Mouse (Mus musculus): ENCODE data around the gene Nt5dc3. TPM values are rescaled to one million over a fixed set of nuclear protein-coding genes. Genes with fewer than 3 reads are reported as not detected.

The Nt5dc3 gene
- polyA plus RNA-seq, 1 experiment from 2014 or later, result 1.8 TPM

- no peak for ATAC-seq (ENCODE audit: insufficient read depth, low FRiP score)
- H3K9ac ChIP-seq (ENCODE audit: low read length), result no peak overlapping the region
- H3K9me3 ChIP-seq (replicated peaks; ENCODE audit: control insufficient read depth, low read length), result no peaks in the 10 kb centered on the region
- H3K4me1 ChIP-seq (ENCODE audit: control insufficient read depth, insufficient read depth, low read length), result peaks cover 15% of the 10 kb centered on the region; the same call in 1 of the 2 replicates
- WGBS, result 91% methylated on average over 7 of the region's 7 CpGs
- no peaks in the 10 kb centered on the region for H3K27me3 ChIP-seq (ENCODE audit: control insufficient read depth, insufficient read depth, low read length)
- H3K4me2 ChIP-seq (ENCODE audit: low read depth, low read length), result no peak overlapping the region
- H3K36me3 ChIP-seq (ENCODE audit: control insufficient read depth, insufficient read depth, low read length), result 0 out of 2 replicates have a peak, but pooled peaks cover 10% of the 10 kb centered on the region
- H3K4me3 ChIP-seq (replicated peaks; ENCODE audit: low read length), result no peak overlapping the region
- H3K27ac ChIP-seq (ENCODE audit: low read length), result no peak overlapping the region
Measured at GRCm38 (mm10) chr10:86821014-86821413, 42.2 kb downstream of the Nt5dc3 start.

- ATAC-seq (ENCODE audit: insufficient read depth, low FRiP score), result no peak
Measured at GRCm38 (mm10) chr10:86824093-86824492, 45.3 kb downstream of the Nt5dc3 start.

GRCm38 (mm10) chr10:86824871-86825270 is 46.1 kb downstream of the Nt5dc3 start:
- no peak overlapping the region for H3K9ac ChIP-seq (ENCODE audit: low read length)
- no peaks in the 10 kb centered on the region for H3K27me3 ChIP-seq (ENCODE audit: control insufficient read depth, insufficient read depth, low read length)
- no peaks in the 10 kb centered on the region for H3K9me3 ChIP-seq (replicated peaks; ENCODE audit: control insufficient read depth, low read length)
- H3K4me2 ChIP-seq (ENCODE audit: low read depth, low read length), result no peak overlapping the region
- H3K4me1 ChIP-seq (ENCODE audit: control insufficient read depth, insufficient read depth, low read length), result 0 out of 2 replicates have a peak, but pooled peaks cover 5% of the 10 kb centered on the region
- no peak overlapping the region for H3K4me3 ChIP-seq (replicated peaks; ENCODE audit: low read length)
- WGBS, result 76% methylated on average over 14 of the region's 14 CpGs
- H3K36me3 ChIP-seq (ENCODE audit: control insufficient read depth, insufficient read depth, low read length), result peaks cover 10% of the 10 kb centered on the region; the same call in 1 of the 2 replicates
- no peak overlapping the region for H3K27ac ChIP-seq (ENCODE audit: low read length)
- no peak for ATAC-seq (ENCODE audit: insufficient read depth, low FRiP score)

More at GRCm38 (mm10) chr10:86824093-86824492, 45.3 kb downstream of the Nt5dc3 start:
- Histone ChIP-seq H3K27ac (ENCODE audit: low read length) (no peak overlapping the region), H3K36me3 (ENCODE audit: control insufficient read depth, insufficient read depth, low read length) (peaks cover 10% of the 10 kb centered on the region; the same call in 1 of the 2 replicates), H3K9me3 (replicated peaks; ENCODE audit: control insufficient read depth, low read length) (no peaks in the 10 kb centered on the region), H3K9ac (ENCODE audit: low read length) (no peak overlapping the region), H3K4me3 (replicated peaks; ENCODE audit: low read length) (no peak overlapping the region), H3K27me3 (ENCODE audit: control insufficient read depth, insufficient read depth, low read length) (no peaks in the 10 kb centered on the region), H3K4me2 (ENCODE audit: low read depth, low read length) (no peak overlapping the region), H3K4me1 (ENCODE audit: control insufficient read depth, insufficient read depth, low read length) (peaks cover 11% of the 10 kb centered on the region; the same call in 1 of the 2 replicates)
- WGBS, result 77% methylated on average over 6 of the region's 6 CpGs

- Histone ChIP-seq H3K4me2 (ENCODE audit: low read depth, low read length) (no peak overlapping the region), H3K9me3 (replicated peaks; ENCODE audit: control insufficient read depth, low read length) (no peaks in the 10 kb centered on the region), H3K9ac (ENCODE audit: low read length) (no peak overlapping the region), H3K27me3 (ENCODE audit: control insufficient read depth, insufficient read depth, low read length) (no peaks in the 10 kb centered on the region), H3K4me3 (replicated peaks; ENCODE audit: low read length) (no peak overlapping the region), H3K4me1 (ENCODE audit: control insufficient read depth, insufficient read depth, low read length) (no peaks in the 10 kb centered on the region), H3K36me3 (ENCODE audit: control insufficient read depth, insufficient read depth, low read length) (peaks cover 5% of the 10 kb centered on the region; the same call in 1 of the 2 replicates), H3K27ac (ENCODE audit: low read length) (no peak overlapping the region)
- WGBS, result 88% methylated on average over 10 of the region's 10 CpGs
- ATAC-seq (ENCODE audit: insufficient read depth, low FRiP score), result peak; percentile 11; the same call in 1 of the 2 replicates
Measured at GRCm38 (mm10) chr10:86825871-86826522, 47.2 kb downstream of the Nt5dc3 start.

- Histone ChIP-seq H3K27ac (ENCODE audit: low read length) (no peak overlapping the region), H3K4me1 (ENCODE audit: control insufficient read depth, insufficient read depth, low read length) (no peaks in the 10 kb centered on the region), H3K9me3 (replicated peaks; ENCODE audit: control insufficient read depth, low read length) (no peaks in the 10 kb centered on the region), H3K27me3 (ENCODE audit: control insufficient read depth, insufficient read depth, low read length) (no peaks in the 10 kb centered on the region), H3K4me3 (replicated peaks; ENCODE audit: low read length) (no peak overlapping the region), H3K4me2 (ENCODE audit: low read depth, low read length) (no peak overlapping the region), H3K9ac (ENCODE audit: low read length) (no peak overlapping the region), H3K36me3 (ENCODE audit: control insufficient read depth, insufficient read depth, low read length) (peaks cover 4% of the 10 kb centered on the region; the same call in 1 of the 2 replicates)
- no peak for ATAC-seq (ENCODE audit: insufficient read depth, low FRiP score)
- 88% methylated on average over 3 of the region's 3 CpGs for WGBS
Measured at GRCm38 (mm10) chr10:86826929-86827328, 48.1 kb downstream of the Nt5dc3 start.

GRCm38 (mm10) chr10:86828221-86829135 is 49.7 kb downstream of the Nt5dc3 start:
- 84% methylated on average over 15 of the region's 15 CpGs for WGBS
- Histone ChIP-seq H3K36me3 (ENCODE audit: control insufficient read depth, insufficient read depth, low read length) (peaks cover 4% of the 10 kb centered on the region; the same call in 1 of the 2 replicates), H3K4me2 (ENCODE audit: low read depth, low read length) (no peak overlapping the region), H3K4me1 (ENCODE audit: control insufficient read depth, insufficient read depth, low read length) (no peaks in the 10 kb centered on the region), H3K9me3 (replicated peaks; ENCODE audit: control insufficient read depth, low read length) (no peaks in the 10 kb centered on the region), H3K9ac (ENCODE audit: low read length) (no peak overlapping the region), H3K4me3 (replicated peaks; ENCODE audit: low read length) (no peak overlapping the region), H3K27ac (ENCODE audit: low read length) (no peak overlapping the region), H3K27me3 (ENCODE audit: control insufficient read depth, insufficient read depth, low read length) (no peaks in the 10 kb centered on the region)
- ATAC-seq (ENCODE audit: insufficient read depth, low FRiP score), result no peak

GRCm38 (mm10) chr10:86829515-86829914 is 50.7 kb downstream of the Nt5dc3 start:
- no peaks in the 10 kb centered on the region for H3K4me1 ChIP-seq (ENCODE audit: control insufficient read depth, insufficient read depth, low read length)
- no peak for ATAC-seq (ENCODE audit: insufficient read depth, low FRiP score)
- H3K27me3 ChIP-seq (ENCODE audit: control insufficient read depth, insufficient read depth, low read length), result no peaks in the 10 kb centered on the region
- H3K36me3 ChIP-seq (ENCODE audit: control insufficient read depth, insufficient read depth, low read length), result peaks cover 4% of the 10 kb centered on the region; the same call in 1 of the 2 replicates
- H3K9me3 ChIP-seq (replicated peaks; ENCODE audit: control insufficient read depth, low read length), result no peaks in the 10 kb centered on the region
- WGBS, result 92% methylated on average over 2 of the region's 2 CpGs
- H3K9ac ChIP-seq (ENCODE audit: low read length), result no peak overlapping the region
- H3K4me3 ChIP-seq (replicated peaks; ENCODE audit: low read length), result no peak overlapping the region
- no peak overlapping the region for H3K4me2 ChIP-seq (ENCODE audit: low read depth, low read length)
- no peak overlapping the region for H3K27ac ChIP-seq (ENCODE audit: low read length)

- WGBS, result 80% methylated on average over 4 of the region's 4 CpGs
- Histone ChIP-seq H3K27me3 (ENCODE audit: control insufficient read depth, insufficient read depth, low read length) (no peaks in the 10 kb centered on the region), H3K36me3 (ENCODE audit: control insufficient read depth, insufficient read depth, low read length) (peaks cover 3% of the 10 kb centered on the region; the same call in 1 of the 2 replicates), H3K4me1 (ENCODE audit: control insufficient read depth, insufficient read depth, low read length) (no peaks in the 10 kb centered on the region), H3K4me2 (ENCODE audit: low read depth, low read length) (no peak overlapping the region), H3K9ac (ENCODE audit: low read length) (no peak overlapping the region), H3K9me3 (replicated peaks; ENCODE audit: control insufficient read depth, low read length) (no peaks in the 10 kb centered on the region), H3K27ac (ENCODE audit: low read length) (no peak overlapping the region), H3K4me3 (replicated peaks; ENCODE audit: low read length) (no peak overlapping the region)
- ATAC-seq (ENCODE audit: insufficient read depth, low FRiP score), result no peak
Measured at GRCm38 (mm10) chr10:86836784-86837183, 58.0 kb downstream of the Nt5dc3 start.

- no peak overlapping the region for H3K9ac ChIP-seq (ENCODE audit: low read length)
- H3K4me1 ChIP-seq (ENCODE audit: control insufficient read depth, insufficient read depth, low read length), result no peaks in the 10 kb centered on the region
- no peak overlapping the region for H3K27ac ChIP-seq (ENCODE audit: low read length)
- WGBS, result 81% methylated on average over 6 of the region's 6 CpGs
- no peaks in the 10 kb centered on the region for H3K9me3 ChIP-seq (replicated peaks; ENCODE audit: control insufficient read depth, low read length)
- H3K36me3 ChIP-seq (ENCODE audit: control insufficient read depth, insufficient read depth, low read length), result peaks cover 3% of the 10 kb centered on the region; the same call in 1 of the 2 replicates
- H3K4me2 ChIP-seq (ENCODE audit: low read depth, low read length), result no peak overlapping the region
- no peak for ATAC-seq (ENCODE audit: insufficient read depth, low FRiP score)
- H3K4me3 ChIP-seq (replicated peaks; ENCODE audit: low read length), result no peak overlapping the region
- no peaks in the 10 kb centered on the region for H3K27me3 ChIP-seq (ENCODE audit: control insufficient read depth, insufficient read depth, low read length)
Measured at GRCm38 (mm10) chr10:86838827-86839226, 60.0 kb downstream of the Nt5dc3 start.
